Mouse (Mus musculus): Measurements from ENCODE around the gene Tas1r2.

DNA sequence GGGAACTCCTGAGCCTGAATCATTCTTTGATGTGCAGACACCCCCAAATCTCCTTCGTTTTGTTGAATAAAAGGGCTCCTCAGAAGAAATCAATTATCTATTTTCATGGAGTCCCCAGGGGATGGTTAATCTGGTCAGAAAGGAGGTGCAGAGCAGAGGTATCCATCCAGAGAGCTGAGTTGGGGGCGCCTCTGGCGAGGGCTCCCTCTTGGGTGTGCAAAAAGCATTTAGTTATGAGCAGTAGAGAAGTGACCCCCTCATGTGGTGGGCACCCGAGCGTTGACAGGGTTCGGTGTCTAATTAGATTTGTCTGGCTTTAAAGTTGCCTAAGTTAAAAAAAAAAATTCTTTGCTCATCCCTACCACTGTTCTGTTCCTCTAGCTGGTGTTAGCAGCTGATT is 42.4 kb upstream of the Tas1r2 start:
- TF ChIP-seq TAL1 (IDR thresholded peaks at IDR 0.05; ENCODE audit: low read length) = no peak
- TF ChIP-seq GATA1 (IDR thresholded peaks at IDR 0.05; ENCODE audit: low read length) = no peak
